Mouse (Mus musculus): ENCODE results near the gene Sumo3. TPM values are rescaled to one million over a fixed set of nuclear protein-coding genes. Genes with fewer than 3 reads are reported as not detected.

Gene Sumo3
- polyA plus RNA-seq, 1 experiment from 2014 or later, result 308 TPM

GRCm38 (mm10) chr10:77666342-77666741, 60.4 kb downstream of the Sumo3 start:
- Histone ChIP-seq H3K27me3 (replicated peaks) (no peaks in the 10 kb centered on the region), H3K4me1 (no peaks in the 10 kb centered on the region), H3K9me3 (no peaks in the 10 kb centered on the region), H3K4me3 (no peak overlapping the region), H3K4me2 (no peak overlapping the region), H3K36me3 (replicated peaks) (no peaks in the 10 kb centered on the region), H3K9ac (no peak overlapping the region), H3K27ac (no peak overlapping the region)
- no peak for ATAC-seq (replicated peaks)
- 79% methylated on average over 8 of the region's 8 CpGs for WGBS

GRCm38 (mm10) chr10:77667402-77667801, 61.5 kb downstream of the Sumo3 start:
- H3K4me2 ChIP-seq, result no peak overlapping the region

More at GRCm38 (mm10) chr10:77667402-77667801, 61.5 kb downstream of the Sumo3 start:
- Histone ChIP-seq H3K27ac (no peak overlapping the region), H3K9me3 (no peaks in the 10 kb centered on the region), H3K4me3 (no peak overlapping the region), H3K9ac (no peak overlapping the region), H3K36me3 (replicated peaks) (no peaks in the 10 kb centered on the region), H3K27me3 (replicated peaks) (no peaks in the 10 kb centered on the region), H3K4me1 (no peaks in the 10 kb centered on the region)
- ATAC-seq (replicated peaks), result no peak
- WGBS, result 83% methylated on average over 4 of the region's 4 CpGs

MicroRNAs within 50 kb of the gene (microRNA counts, 519-probe panel; counts per million panel counts)
- not detected for microRNA mmu-miR-1930

Small RNA genes within 50 kb of the gene (microRNA-seq; reads per million reads assigned to microRNA genes)
- gene Mir1930, result 12.7 reads per million, percentile 31 among the genes with 10 or more reads in this experiment

Other genes starting within 250 kb of the Sumo3 start
- 18.1 and 18.2 TPM in 2 replicates for gene Adarb1, start 187.8 kb upstream of the Sumo3 start, polyA plus RNA-seq (2015; fragmentation: Nextera tagmentation; extraction: Ambion mirVana)
- 48.0 and 52.8 TPM in 2 replicates for gene Fam207a, start 90.3 kb upstream of the Sumo3 start, polyA plus RNA-seq (2015; fragmentation: Nextera tagmentation; extraction: Ambion mirVana)
- gene Itgb2, start 75.8 kb upstream of the Sumo3 start, polyA plus RNA-seq (2015; fragmentation: Nextera tagmentation; extraction: Ambion mirVana), result 0.81 and 0.87 TPM in 2 replicates
- 68.6 and 72.0 TPM in 2 replicates for gene Pttg1ip, start 24.4 kb upstream of the Sumo3 start, polyA plus RNA-seq (2015; fragmentation: Nextera tagmentation; extraction: Ambion mirVana)
- 2.5 TPM in 1 of 2 replicates, not detected in the other for gene Gm49325, start 100 bp downstream of the Sumo3 start, polyA plus RNA-seq (2015; fragmentation: Nextera tagmentation; extraction: Ambion mirVana)
- gene Ube2g2, start 16.2 kb downstream of the Sumo3 start, polyA plus RNA-seq (2015; fragmentation: Nextera tagmentation; extraction: Ambion mirVana), result 91.1 and 97.2 TPM in 2 replicates
- gene Tspear, start 80.5 kb downstream of the Sumo3 start, polyA plus RNA-seq (2015; fragmentation: Nextera tagmentation; extraction: Ambion mirVana), result 1.5 and 1.7 TPM in 2 replicates
- gene Gm19402, start 84.7 kb downstream of the Sumo3 start, polyA plus RNA-seq (2015; fragmentation: Nextera tagmentation; extraction: Ambion mirVana), result not detected in 2 replicates
- not detected in 2 replicates for gene Gm9508, start 91.1 kb downstream of the Sumo3 start, polyA plus RNA-seq (2015; fragmentation: Nextera tagmentation; extraction: Ambion mirVana)
- gene Gm10272, start 100.5 kb downstream of the Sumo3 start, polyA plus RNA-seq (2015; fragmentation: Nextera tagmentation; extraction: Ambion mirVana), result not detected in 2 replicates
- gene Gm10024, start 105.4 kb downstream of the Sumo3 start, polyA plus RNA-seq (2015; fragmentation: Nextera tagmentation; extraction: Ambion mirVana), result not detected in 2 replicates
- gene Gm10142, start 109.7 kb downstream of the Sumo3 start, polyA plus RNA-seq (2015; fragmentation: Nextera tagmentation; extraction: Ambion mirVana), result not detected in 2 replicates
- not detected in 2 replicates for gene Krtap12-1, start 114.5 kb downstream of the Sumo3 start, polyA plus RNA-seq (2015; fragmentation: Nextera tagmentation; extraction: Ambion mirVana)
- not detected in 2 replicates for gene Gm10100, start 120.4 kb downstream of the Sumo3 start, polyA plus RNA-seq (2015; fragmentation: Nextera tagmentation; extraction: Ambion mirVana)
- gene Gm18596, start 136.5 kb downstream of the Sumo3 start, polyA plus RNA-seq (2015; fragmentation: Nextera tagmentation; extraction: Ambion mirVana), result not detected in 2 replicates
- not detected in 2 replicates for gene Gm9736, start 145.3 kb downstream of the Sumo3 start, polyA plus RNA-seq (2015; fragmentation: Nextera tagmentation; extraction: Ambion mirVana)
- gene Gm3233, start 153.6 kb downstream of the Sumo3 start, polyA plus RNA-seq (2015; fragmentation: Nextera tagmentation; extraction: Ambion mirVana), result not detected in 2 replicates
- not detected in 2 replicates for gene Gm3238, start 165.2 kb downstream of the Sumo3 start, polyA plus RNA-seq (2015; fragmentation: Nextera tagmentation; extraction: Ambion mirVana)
- gene Gm7138, start 170.8 kb downstream of the Sumo3 start, polyA plus RNA-seq (2015; fragmentation: Nextera tagmentation; extraction: Ambion mirVana), result not detected in 2 replicates
- gene Gm3250, start 176.4 kb downstream of the Sumo3 start, polyA plus RNA-seq (2015; fragmentation: Nextera tagmentation; extraction: Ambion mirVana), result not detected in 2 replicates
- not detected in 2 replicates for gene Gm7137, start 182.1 kb downstream of the Sumo3 start, polyA plus RNA-seq (2015; fragmentation: Nextera tagmentation; extraction: Ambion mirVana)
- not detected in 2 replicates for gene Gm9639, start 189.0 kb downstream of the Sumo3 start, polyA plus RNA-seq (2015; fragmentation: Nextera tagmentation; extraction: Ambion mirVana)
- gene Gm19668, start 193.0 kb downstream of the Sumo3 start, polyA plus RNA-seq (2015; fragmentation: Nextera tagmentation; extraction: Ambion mirVana), result not detected in 2 replicates
- not detected in 2 replicates for gene Gm9507, start 205.7 kb downstream of the Sumo3 start, polyA plus RNA-seq (2015; fragmentation: Nextera tagmentation; extraction: Ambion mirVana)
- not detected in 2 replicates for gene Gm2696, start 208.6 kb downstream of the Sumo3 start, polyA plus RNA-seq (2015; fragmentation: Nextera tagmentation; extraction: Ambion mirVana)
- gene Krtap10-4, start 221.0 kb downstream of the Sumo3 start, polyA plus RNA-seq (2015; fragmentation: Nextera tagmentation; extraction: Ambion mirVana), result not detected in 2 replicates
- gene Krtap10-10, start 229.8 kb downstream of the Sumo3 start, polyA plus RNA-seq (2015; fragmentation: Nextera tagmentation; extraction: Ambion mirVana), result not detected in 2 replicates
- gene Gm36176, start 240.7 kb downstream of the Sumo3 start, polyA plus RNA-seq (2015; fragmentation: Nextera tagmentation; extraction: Ambion mirVana), result not detected in 2 replicates
- gene Gm10318, start 246.8 kb downstream of the Sumo3 start, polyA plus RNA-seq (2015; fragmentation: Nextera tagmentation; extraction: Ambion mirVana), result not detected in 2 replicates

Measured in midbrain, embryonic 15.5 days (tissue).